Mouse (Mus musculus): ENCODE measurements around the gene Il11ra1.

- TF ChIP-seq TAL1 (IDR thresholded peaks at IDR 0.05; ENCODE audit: low read length) = no peak
- TF ChIP-seq GATA1 (IDR thresholded peaks at IDR 0.05; ENCODE audit: low read length) = no peak
These were observed 13.6 kb downstream of the Il11ra1 start, which contains the start of gene Rpp25l for GRCm38 (mm10) chr4:41713197-41714067.

All from erythroblast, embryonic 14.5 days (primary cell).